Mouse (Mus musculus): ENCODE measurements around the gene Ormdl2.

Gene Ormdl2

GRCm38 (mm10) chr10:128803771-128804270 lies 17.6 kb downstream of the Ormdl2 start, which contains the start of gene Dnajc14:
Gene Dnajc14 (plus strand): TSS chr10:128804062.
- peak; percentile 58 to 60 for DNase-seq (ENCODE audit: low spot score in 2 of 2)

GRCm38 (mm10) chr10:128803361-128803760 lies 18.1 kb downstream of the Ormdl2 start:
- no peak for DNase-seq (ENCODE audit: low spot score in 2 of 2)

- DNase-seq (ENCODE audit: low spot score in 2 of 2) = no peak
Observed at GRCm38 (mm10) chr10:128802956-128803355, 18.5 kb downstream of the Ormdl2 start.

- DNase-seq (ENCODE audit: low spot score in 2 of 2) = no peak
Observed at GRCm38 (mm10) chr10:128801981-128802495, 19.4 kb downstream of the Ormdl2 start.

GRCm38 (mm10) chr10:128798676-128799075 lies 22.8 kb downstream of the Ormdl2 start:
- DNase-seq (ENCODE audit: low spot score in 2 of 2) = no peak

GRCm38 (mm10) chr10:128795581-128795980 lies 25.9 kb downstream of the Ormdl2 start:
- no peak for DNase-seq (ENCODE audit: low spot score in 2 of 2)

GRCm38 (mm10) chr10:128794391-128794790 lies 27.1 kb downstream of the Ormdl2 start:
- no peak for DNase-seq (ENCODE audit: low spot score in 2 of 2)

GRCm38 (mm10) chr10:128793258-128793657 lies 28.2 kb downstream of the Ormdl2 start:
- no peak for DNase-seq (ENCODE audit: low spot score in 2 of 2)

GRCm38 (mm10) chr10:128792041-128792440 lies 29.4 kb downstream of the Ormdl2 start:
- no peak for DNase-seq (ENCODE audit: low spot score in 2 of 2)

- DNase-seq (ENCODE audit: low spot score in 2 of 2) = peak in 1 of 2 experiments; percentile 51
Observed at GRCm38 (mm10) chr10:128790398-128791124, 30.9 kb downstream of the Ormdl2 start, which contains the start of gene Mmp19. Gene Mmp19 (plus strand): TSS chr10:128790910.

- DNase-seq (ENCODE audit: low spot score in 2 of 2) = no peak
Observed at GRCm38 (mm10) chr10:128780200-128780599, 41.2 kb downstream of the Ormdl2 start.

- peak; percentile 69 to 86 for DNase-seq (ENCODE audit: low spot score in 2 of 2)
Observed at GRCm38 (mm10) chr10:128779011-128779795, 42.2 kb downstream of the Ormdl2 start.

GRCm38 (mm10) chr10:128778441-128778840 lies 43.0 kb downstream of the Ormdl2 start:
- DNase-seq (ENCODE audit: low spot score in 2 of 2) = no peak

- no peak for DNase-seq (ENCODE audit: low spot score in 2 of 2)
Observed at GRCm38 (mm10) chr10:128773685-128774084, 47.8 kb downstream of the Ormdl2 start.

GRCm38 (mm10) chr10:128772895-128773294 lies 48.5 kb downstream of the Ormdl2 start:
- DNase-seq (ENCODE audit: low spot score in 2 of 2) = no peak

Measured in urinary bladder, postnatal 36 days (tissue).